Mouse (Mus musculus) right cerebral cortex, adult 2 months (tissue): ENCODE results near the gene Btnl10.
A peak's percentile ranks its signal among the peaks of the same experiment; 100 is the strongest.

Experiments used
- DNase-seq, 2 experiments: peaks; one replicate each; pipeline ENCODE4 v3.0.0; 2021 to 2022; ENCODE audit warnings: low spot score in 2 of 2

The Btnl10 gene

GRCm38 (mm10) chr11:58917745-58918366 is at the start of gene Btnl10:
Btnl10 (plus strand) TSS chr11:58917908.
- DNase-seq = no peak

GRCm38 (mm10) chr11:58867954-58868330 is 49.8 kb upstream of the Btnl10 start:
- no peak for DNase-seq

GRCm38 (mm10) chr11:58870961-58871360 is 46.7 kb upstream of the Btnl10 start:
- DNase-seq = no peak

- no peak for DNase-seq
These were observed 34.0 kb upstream of the Btnl10 start for GRCm38 (mm10) chr11:58883756-58884155.

- no peak for DNase-seq
These were observed 27.2 kb upstream of the Btnl10 start for GRCm38 (mm10) chr11:58890511-58890910.

- no peak for DNase-seq
These were observed 23.3 kb upstream of the Btnl10 start for GRCm38 (mm10) chr11:58894456-58894855.

- no peak for DNase-seq
These were observed 20.2 kb upstream of the Btnl10 start for GRCm38 (mm10) chr11:58897485-58897884.

- no peak for DNase-seq
These were observed 16.6 kb upstream of the Btnl10 start for GRCm38 (mm10) chr11:58901080-58901479.

GRCm38 (mm10) chr11:58903511-58904409 is 13.9 kb upstream of the Btnl10 start, which contains the start of gene Zfp39:
Zfp39 (minus strand) TSS chr11:58904225.
- DNase-seq = peak; percentile 96

GRCm38 (mm10) chr11:58904410-58904718 is 13.3 kb upstream of the Btnl10 start:
- DNase-seq = no peak

- no peak for DNase-seq
These were observed 12.9 kb upstream of the Btnl10 start for GRCm38 (mm10) chr11:58904838-58905237.

- DNase-seq = no peak
These were observed 3.9 kb upstream of the Btnl10 start for GRCm38 (mm10) chr11:58913776-58914175.

- DNase-seq = peak in 1 of 2 experiments; percentile 34
These were observed 3.2 kb upstream of the Btnl10 start for GRCm38 (mm10) chr11:58914461-58915028.

GRCm38 (mm10) chr11:58916879-58917744 is 596 bp upstream of the Btnl10 start:
- DNase-seq = no peak

- no peak for DNase-seq
These were observed 1.1 kb downstream of the Btnl10 start for GRCm38 (mm10) chr11:58918759-58919158.

GRCm38 (mm10) chr11:58922420-58922819 is 4.7 kb downstream of the Btnl10 start:
- no peak for DNase-seq

GRCm38 (mm10) chr11:58926651-58927050 is 8.9 kb downstream of the Btnl10 start:
- DNase-seq = no peak

GRCm38 (mm10) chr11:58927053-58927452 is 9.3 kb downstream of the Btnl10 start:
- DNase-seq = no peak

GRCm38 (mm10) chr11:58927790-58928651 is 10.3 kb downstream of the Btnl10 start:
- DNase-seq = peak in 1 of 2 experiments; percentile 44

GRCm38 (mm10) chr11:58929055-58929454 is 11.3 kb downstream of the Btnl10 start:
- DNase-seq = no peak

GRCm38 (mm10) chr11:58929641-58930040 is 11.9 kb downstream of the Btnl10 start:
- DNase-seq = no peak
